8 mouse cellular contexts compared by ENCODE assay signal in genomic region chr11:56159412-56160074, GRCm38 (mm10).
DNase-seq lines count a peak whose midpoint lies in the region; ATAC-seq and TF ChIP-seq lines count a peak whose summit lies in the region.

No protein-coding gene starts in this region.

- no peak overlapping the region for H3K27ac ChIP-seq in liver, embryonic 12.5 days
- no peak overlapping the region for H3K27ac ChIP-seq in cortical plate, adult 2 months (ENCODE audit: insufficient read depth, low read length)
- H3K27ac ChIP-seq in heart, postnatal 0 days (ENCODE audit: low read depth): no peak overlapping the region
- H3K27ac ChIP-seq in stomach, postnatal 0 days (replicated peaks): no peak overlapping the region

- no peaks in the 10 kb centered on the region for H3K9me3 ChIP-seq in liver, embryonic 12.5 days (replicated peaks)
- H3K9me3 ChIP-seq in heart, postnatal 0 days (replicated peaks; ENCODE audit: control insufficient read depth, low read length): no peaks in the 10 kb centered on the region
- no peaks in the 10 kb centered on the region for H3K9me3 ChIP-seq in stomach, postnatal 0 days (ENCODE audit: control insufficient read depth, low read length)

- no peak for TF ChIP-seq POLR2A in cortical plate, adult 2 months (IDR thresholded peaks at IDR 0.05; ENCODE audit: extremely low read depth, insufficient read depth, low read length)

- no peak overlapping the region for H3K4me3 ChIP-seq in liver, embryonic 12.5 days
- H3K4me3 ChIP-seq in cortical plate, adult 2 months (ENCODE audit: insufficient read depth, low read length): no peak overlapping the region
- no peak overlapping the region for H3K4me3 ChIP-seq in heart, postnatal 0 days (ENCODE audit: low read depth, low read length)
- H3K4me3 ChIP-seq in stomach, postnatal 0 days (ENCODE audit: low read depth, low read length): no peak overlapping the region

- no peak for ATAC-seq in liver, embryonic 12.5 days
- no peak for ATAC-seq in heart, postnatal 0 days (ENCODE audit: insufficient read depth, low read depth)
- ATAC-seq in stomach, postnatal 0 days (ENCODE audit: low FRiP score, low TSS enrichment): no peak

- H3K4me1 ChIP-seq in liver, embryonic 12.5 days: no peaks in the 10 kb centered on the region
- 0 out of 2 replicates have a peak, but pooled peaks cover 2% of the 10 kb centered on the region for H3K4me1 ChIP-seq in cortical plate, adult 2 months (ENCODE audit: control insufficient read depth, insufficient read depth, low read length)
- H3K4me1 ChIP-seq in heart, postnatal 0 days (ENCODE audit: control insufficient read depth, insufficient read depth): no peaks in the 10 kb centered on the region
- H3K4me1 ChIP-seq in stomach, postnatal 0 days (replicated peaks; ENCODE audit: control insufficient read depth, insufficient read depth): no peaks in the 10 kb centered on the region

- WGBS in liver, embryonic 12.5 days (ENCODE audit: insufficient replicate concordance): 43% methylated on average over 10 of the region's 10 CpGs
- 46% methylated on average over 10 of the region's 10 CpGs for WGBS in heart, postnatal 0 days
- WGBS in stomach, postnatal 0 days: 47% methylated on average over 10 of the region's 10 CpGs

- H3K4me2 ChIP-seq in liver, embryonic 12.5 days: no peak overlapping the region
- H3K4me2 ChIP-seq in heart, postnatal 0 days (ENCODE audit: low read depth, low read length): no peak overlapping the region
- no peak overlapping the region for H3K4me2 ChIP-seq in stomach, postnatal 0 days (replicated peaks; ENCODE audit: low read depth)

- peak; percentile 72 for TF ChIP-seq CTCF in cortical plate, adult 2 months (IDR thresholded peaks at IDR 0.05; ENCODE audit: extremely low read depth, insufficient read depth, low read length)
- TF ChIP-seq CTCF in heart, postnatal 0 days (IDR thresholded peaks at IDR 0.05; ENCODE audit: low read depth): peak; percentile 75
- peak; percentile 81 for TF ChIP-seq CTCF in stomach, postnatal 0 days (IDR thresholded peaks at IDR 0.05; ENCODE audit: low read depth)

- no peak overlapping the region for H3K9ac ChIP-seq in liver, embryonic 12.5 days
- no peak overlapping the region for H3K9ac ChIP-seq in heart, postnatal 0 days (replicated peaks; ENCODE audit: low read depth, low read length)
- no peak overlapping the region for H3K9ac ChIP-seq in stomach, postnatal 0 days (ENCODE audit: low read length)

- no peaks in the 10 kb centered on the region for H3K27me3 ChIP-seq in liver, embryonic 12.5 days (replicated peaks)
- H3K27me3 ChIP-seq in heart, postnatal 0 days (ENCODE audit: control insufficient read depth, insufficient read depth, low read length): no peaks in the 10 kb centered on the region
- no peaks in the 10 kb centered on the region for H3K27me3 ChIP-seq in stomach, postnatal 0 days (ENCODE audit: control insufficient read depth, insufficient read depth, low read length)

- TF ChIP-seq EP300 in heart, postnatal 0 days (IDR thresholded peaks at IDR 0.05; ENCODE audit: low read depth): no peak
- TF ChIP-seq EP300 in stomach, postnatal 0 days (optimal IDR thresholded peaks at IDR 0.05): no peak

- no peaks in the 10 kb centered on the region for H3K36me3 ChIP-seq in liver, embryonic 12.5 days
- H3K36me3 ChIP-seq in heart, postnatal 0 days (replicated peaks; ENCODE audit: control insufficient read depth, insufficient read depth, low read length): no peaks in the 10 kb centered on the region
- no peaks in the 10 kb centered on the region for H3K36me3 ChIP-seq in stomach, postnatal 0 days (ENCODE audit: control insufficient read depth, insufficient read depth, low read length)

- peak; percentile 7 for DNase-seq in liver
- DNase-seq in heart, postnatal 0 days (ENCODE audit: low spot score): peak; percentile 12
- peak; percentile 47 for DNase-seq in layer of hippocampus, adult 9-11 months
- DNase-seq in lung, postnatal 4 days: peak; percentile 27 to 37
- DNase-seq in stomach, postnatal 0 days (ENCODE audit: low spot score): peak; percentile 37
- DNase-seq in thymus, adult 18-20 months: no peak

Comparison
In these comparisons a context has a peak if more than half of its experiments do, and no peak if none do; other contexts are left out.
1. DNase-seq: peak in liver (single experiment), heart, postnatal 0 days (single experiment), layer of hippocampus, adult 9-11 months (single experiment), lung, postnatal 4 days (2 of 2) and stomach, postnatal 0 days (single experiment); none in thymus, adult 18-20 months (0 of 2).
2. Peak in every context shown above with its lines, with median percentiles within 50 percentile points of each other: CTCF ChIP-seq.